Mouse (Mus musculus) left cerebral cortex, postnatal 36 days (tissue): ENCODE results near the gene Bub3. TPM values are rescaled to one million over a fixed set of nuclear protein-coding genes. Genes with fewer than 3 reads are reported as not detected.

ENCODE experiments used
- DNase-seq, 2 experiments: peaks; one replicate each; pipeline ENCODE4 v3.0.0; 2021 to 2022; ENCODE audit warnings: low spot score in 2 of 2, mixed read lengths in 1 of 2
- intact Hi-C: fragments of 180-260 bp; cut with DNase I; formaldehyde crosslinking; loops from one replicate; pipeline ENCODE4 v1.15.1; 2025
- total RNA-seq, 2 experiments: library from RNA; stranded (reverse); gene quantifications; 2 replicates each; pipeline ENCODE4 v1.2.3; 2021

Bub3 gene
- total RNA-seq, result 10 to 100 TPM; 57.1 to 64.4 TPM

- DNase-seq, result peak; percentile 91 to 93
- intact Hi-C loops, result loop anchor here (10.0 kb wide), 1 partner anchor 125 kb away; no protein-coding TSS in a partner anchor
Measured at GRCm38 (mm10) chr7:131559986-131560696, at the start of gene Bub3. TSS of gene Bub3 (plus strand) at chr7:131560222.

- peak; percentile 79 to 83 for DNase-seq
- intact Hi-C loops, result loop anchor here (1.0 to 10.0 kb wide), 3 partner anchors 125 to 342 kb away; partner anchors contain the start of genes Acadsb and Ikzf5
Measured at GRCm38 (mm10) chr7:131539979-131540378, 20.0 kb upstream of the Bub3 start.

GRCm38 (mm10) chr7:131541184-131542114, 18.6 kb upstream of the Bub3 start:
- intact Hi-C loops, result loop anchor here (5.0 to 10.0 kb wide), 2 partner anchors 127 to 206 kb away; partner anchors contain the start of genes Acadsb and Ikzf5
- no peak for DNase-seq

GRCm38 (mm10) chr7:131542115-131542871, 17.7 kb upstream of the Bub3 start, which contains the start of gene Hmx3:
TSS of gene Hmx3 (plus strand) at chr7:131542867.
- no peak for DNase-seq
- intact Hi-C loops, result loop anchor here (5.0 to 10.0 kb wide), 2 partner anchors 127 to 205 kb away; partner anchors contain the start of genes Acadsb and Ikzf5

- intact Hi-C loops, result loop anchor here (5.0 to 10.0 kb wide), 2 partner anchors 128 to 204 kb away; partner anchors contain the start of genes Acadsb and Ikzf5
- no peak for DNase-seq
Measured at GRCm38 (mm10) chr7:131542872-131543622, 17.0 kb upstream of the Bub3 start.

GRCm38 (mm10) chr7:131543623-131544481, 16.2 kb upstream of the Bub3 start:
- DNase-seq, result no peak
- intact Hi-C loops, result loop anchor here (5.0 to 10.0 kb wide), 2 partner anchors 129 to 203 kb away; partner anchors contain the start of genes Acadsb and Ikzf5

GRCm38 (mm10) chr7:131544871-131545270, 15.2 kb upstream of the Bub3 start:
- intact Hi-C loops, result loop anchor here (5.0 to 10.0 kb wide), 2 partner anchors 130 to 202 kb away; partner anchors contain the start of genes Acadsb and Ikzf5
- DNase-seq, result no peak

- DNase-seq, result no peak
- intact Hi-C loops, result loop anchor here (10.0 kb wide), 1 partner anchor 131 kb away; the partner anchor contains the start of genes Acadsb and Ikzf5
Measured at GRCm38 (mm10) chr7:131545701-131546385, 14.2 kb upstream of the Bub3 start.

- intact Hi-C loops, result loop anchor here (10.0 kb wide), 1 partner anchor 132 kb away; the partner anchor contains the start of genes Acadsb and Ikzf5
Measured at GRCm38 (mm10) chr7:131546423-131546822, 13.6 kb upstream of the Bub3 start.

GRCm38 (mm10) chr7:131547481-131547880, 12.5 kb upstream of the Bub3 start:
- no peak for DNase-seq
- intact Hi-C loops, result loop anchor here (10.0 kb wide), 1 partner anchor 133 kb away; the partner anchor contains the start of genes Acadsb and Ikzf5

More at GRCm38 (mm10) chr7:131546423-131546822, 13.6 kb upstream of the Bub3 start:
- DNase-seq, result no peak

- intact Hi-C loops, result loop anchor here (10.0 kb wide), 1 partner anchor 134 kb away; the partner anchor contains the start of genes Acadsb and Ikzf5
- no peak for DNase-seq
Measured at GRCm38 (mm10) chr7:131548473-131548872, 11.5 kb upstream of the Bub3 start, which contains the start of gene Hmx2. TSS of gene Hmx2 (plus strand) at chr7:131548773.

GRCm38 (mm10) chr7:131551471-131551870, 8.6 kb upstream of the Bub3 start:
- no peak for DNase-seq
- intact Hi-C loops, result no loop called here

- intact Hi-C loops, result no loop called here
Measured at GRCm38 (mm10) chr7:131551931-131552741, 7.9 kb upstream of the Bub3 start.

GRCm38 (mm10) chr7:131552781-131553180, 7.2 kb upstream of the Bub3 start:
- intact Hi-C loops, result no loop called here
- DNase-seq, result no peak

More at GRCm38 (mm10) chr7:131551931-131552741, 7.9 kb upstream of the Bub3 start:
- no peak for DNase-seq

GRCm38 (mm10) chr7:131553771-131554175, 6.2 kb upstream of the Bub3 start:
- intact Hi-C loops, result no loop called here
- DNase-seq, result peak in 1 of 2 experiments; percentile 13
